ENCODE assay signal across 21 mouse cellular contexts in the genomic region with DNA sequence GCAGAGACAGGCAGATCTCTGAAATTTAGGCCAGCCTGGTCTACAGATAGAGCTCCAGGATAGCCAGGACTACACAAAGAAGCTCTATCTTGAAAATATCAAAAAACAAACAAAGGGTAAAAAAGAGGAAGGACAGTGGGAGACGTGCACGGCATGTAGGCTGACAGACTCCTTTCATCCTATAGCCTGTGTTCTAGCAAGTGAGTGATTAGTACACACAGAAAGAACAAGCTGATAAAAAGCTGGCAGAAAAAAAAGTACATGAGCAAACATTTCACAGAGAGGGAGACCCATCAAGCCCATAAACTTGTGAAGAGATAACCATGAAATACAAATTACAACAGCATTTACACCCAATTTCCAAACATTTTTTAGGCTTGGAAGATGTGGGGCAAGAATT. TPM values are rescaled to one million over a fixed set of nuclear protein-coding genes. Genes with fewer than 3 reads are reported as not detected.
"Had no signal": no experiment of that assay in that cellular context is flagged by ENCODE, and none has a peak within 500 bp of the region (broad histone marks: within the 10 kb centered on the region; RNA-seq: fewer than 3 reads in every experiment).

No protein-coding gene starts in this region.

- H3K4me2 ChIP-seq: liver, embryonic 13.5 days; midbrain, embryonic 13.5 days had no signal

- ATAC-seq: midbrain, embryonic 13.5 days; midbrain, embryonic 16.5 days had no signal

- DNase-seq: kidney, adult 2 months; kidney, postnatal 25 days; layer of hippocampus, adult 9-11 months; liver, embryonic 13.5 days; lung, adult 2 months; lung, postnatal 14 days; lung, postnatal 4 days; thymus, postnatal 4 days had no signal

- H3K27ac ChIP-seq: kidney, postnatal 0 days; layer of hippocampus, adult 2 months; liver, embryonic 13.5 days; midbrain, embryonic 10.5 days; midbrain, embryonic 13.5 days had no signal

- H3K9ac ChIP-seq: liver, embryonic 13.5 days; midbrain, embryonic 13.5 days had no signal

- H3K36me3 ChIP-seq: liver, embryonic 13.5 days; midbrain, embryonic 10.5 days; midbrain, embryonic 13.5 days had no signal

- H3K9me3 ChIP-seq: liver, embryonic 13.5 days; megakaryocyte, embryonic 14.5 days; midbrain, embryonic 10.5 days; midbrain, embryonic 13.5 days had no signal

- H3K4me1 ChIP-seq: liver, embryonic 13.5 days; megakaryocyte, embryonic 14.5 days; midbrain, embryonic 10.5 days; midbrain, embryonic 13.5 days had no signal

- H3K4me3 ChIP-seq: layer of hippocampus, adult 2 months; liver, embryonic 13.5 days; megakaryocyte, embryonic 14.5 days; midbrain, embryonic 10.5 days; midbrain, embryonic 13.5 days; myocyte had no signal

RNA-seq across cellular contexts. Expression of a gene that starts 14.1 kb away (rescaled TPM):
- total RNA-seq: layer of hippocampus, adult 2 months; layer of hippocampus, postnatal 25 days; left cerebral cortex, adult 18-20 months; left cerebral cortex, postnatal 25 days had no signal
- polyA plus RNA-seq: kidney, embryonic 14.5 days; kidney, postnatal 0 days; midbrain, embryonic 10.5 days; midbrain, embryonic 13.5 days; midbrain, embryonic 16.5 days; neural tube, embryonic 11.5 days; neural tube, embryonic 14.5 days had no signal
